Mouse (Mus musculus) frontal cortex, postnatal 25 days (tissue): ENCODE data around the gene Upk3bl.
"Not testable (repeated sequence)": the region's sequence is repeated elsewhere in the genome, so short reads cannot be mapped to it uniquely, and the experiment has no call there.

Source experiments
- DNase-seq, 2 experiments: peaks; one replicate each; pipeline ENCODE4 v3.0.0; 2022; ENCODE audit warnings: low spot score in 2 of 2

Upk3bl gene

DNA sequence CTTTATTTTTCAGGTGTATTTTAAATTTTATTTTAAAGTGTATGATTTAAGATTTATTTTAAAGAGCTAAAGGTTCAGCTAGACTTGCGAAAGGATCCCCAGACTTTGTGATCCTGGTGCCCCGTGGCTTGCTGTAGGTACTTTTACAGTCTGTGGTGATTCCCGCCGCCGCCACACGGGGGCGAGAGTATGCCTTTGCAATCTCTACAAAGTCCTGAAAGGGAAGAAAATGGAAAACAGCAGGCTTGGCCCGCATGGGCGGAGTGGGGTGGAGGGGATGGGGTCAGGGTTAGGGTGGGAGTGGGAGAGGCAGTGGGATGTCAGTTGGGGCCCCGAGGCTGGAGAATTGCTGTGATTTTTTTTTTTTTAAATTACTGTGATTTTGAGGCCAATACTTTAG lies 8.3 kb upstream of the Upk3bl start:
- peak; percentile 74 to 85 for DNase-seq

DNA sequence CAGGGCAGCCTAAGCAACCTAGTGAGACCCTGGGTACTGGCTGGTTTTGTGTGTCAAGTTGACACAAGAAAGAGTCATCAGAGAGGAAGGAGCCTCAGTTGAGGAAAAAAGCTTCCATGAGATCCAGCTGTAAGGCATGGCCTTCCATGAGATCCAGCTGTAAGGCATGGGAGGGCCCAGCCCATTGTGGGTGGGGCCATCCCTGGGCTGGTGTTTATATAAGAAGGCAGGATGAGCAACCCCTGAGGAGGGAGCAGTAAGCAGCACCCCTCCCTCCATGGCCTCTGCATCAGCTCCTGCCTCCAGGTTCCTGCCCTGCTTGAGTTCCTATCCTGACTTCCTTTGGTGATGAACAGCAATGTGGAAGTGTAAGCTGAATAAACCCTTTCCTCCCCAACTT lies 5.8 kb upstream of the Upk3bl start:
- DNase-seq, result not testable (repeated sequence)

DNA sequence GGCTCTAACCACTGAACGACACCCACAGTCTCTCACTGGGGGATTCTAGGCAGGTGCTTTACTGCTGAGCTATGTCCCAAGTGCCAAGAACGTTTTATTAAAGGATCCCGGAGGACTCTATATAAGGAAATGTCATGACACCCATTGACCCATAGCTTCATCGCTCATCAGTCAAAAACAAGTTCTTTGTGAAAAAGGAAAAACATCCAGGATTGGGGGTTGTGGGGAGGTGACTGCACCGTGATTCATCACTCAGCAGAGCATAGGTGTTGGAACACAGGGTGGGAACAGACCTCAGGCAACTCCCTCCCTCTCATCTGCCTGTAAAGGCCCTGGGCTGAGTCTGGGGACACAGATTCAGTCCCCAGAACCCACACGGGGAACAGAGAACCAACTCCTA lies 4.4 kb upstream of the Upk3bl start:
- no peak for DNase-seq

DNA sequence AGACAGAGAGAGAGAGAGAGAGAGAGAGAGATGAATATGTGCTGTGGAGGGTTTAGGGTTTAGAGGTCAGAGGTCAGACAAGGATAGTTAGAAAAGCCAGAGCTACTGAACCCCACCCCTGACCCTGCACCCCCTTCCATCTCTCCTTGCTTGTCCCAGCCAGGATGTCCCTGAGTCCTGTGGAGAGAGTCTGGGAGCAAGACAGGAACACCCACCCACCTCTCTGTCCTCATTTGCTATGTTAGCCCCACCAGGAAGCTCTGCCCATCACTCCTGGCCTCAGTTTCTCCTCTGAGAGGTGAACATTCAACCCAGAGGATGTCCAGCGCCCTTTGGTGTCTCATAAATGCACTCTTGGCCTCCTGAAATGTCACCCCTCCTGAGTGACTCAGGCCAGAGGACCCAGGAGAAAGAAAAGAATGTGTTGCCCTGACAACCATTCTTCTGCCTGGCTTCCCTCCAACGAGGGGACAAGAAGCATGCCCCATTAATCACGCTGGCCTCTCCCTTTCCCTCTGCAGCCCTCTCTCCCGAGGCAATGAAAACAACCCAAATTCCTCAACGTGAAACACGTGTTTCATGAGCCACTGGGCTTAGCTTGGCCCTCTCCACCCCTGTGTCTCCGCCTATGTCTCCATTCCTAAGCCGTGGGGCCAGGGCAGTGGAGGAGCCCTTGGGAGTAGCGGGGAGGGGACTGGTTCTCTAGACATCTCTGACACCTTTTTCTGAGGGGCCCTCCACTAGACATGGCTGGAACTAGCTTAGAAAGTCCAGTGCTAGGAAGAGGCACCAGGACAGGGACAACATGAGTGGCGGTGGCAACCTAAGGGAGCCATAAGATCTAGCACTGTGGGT lies 2.8 kb upstream of the Upk3bl start:
- DNase-seq, result no peak

DNA sequence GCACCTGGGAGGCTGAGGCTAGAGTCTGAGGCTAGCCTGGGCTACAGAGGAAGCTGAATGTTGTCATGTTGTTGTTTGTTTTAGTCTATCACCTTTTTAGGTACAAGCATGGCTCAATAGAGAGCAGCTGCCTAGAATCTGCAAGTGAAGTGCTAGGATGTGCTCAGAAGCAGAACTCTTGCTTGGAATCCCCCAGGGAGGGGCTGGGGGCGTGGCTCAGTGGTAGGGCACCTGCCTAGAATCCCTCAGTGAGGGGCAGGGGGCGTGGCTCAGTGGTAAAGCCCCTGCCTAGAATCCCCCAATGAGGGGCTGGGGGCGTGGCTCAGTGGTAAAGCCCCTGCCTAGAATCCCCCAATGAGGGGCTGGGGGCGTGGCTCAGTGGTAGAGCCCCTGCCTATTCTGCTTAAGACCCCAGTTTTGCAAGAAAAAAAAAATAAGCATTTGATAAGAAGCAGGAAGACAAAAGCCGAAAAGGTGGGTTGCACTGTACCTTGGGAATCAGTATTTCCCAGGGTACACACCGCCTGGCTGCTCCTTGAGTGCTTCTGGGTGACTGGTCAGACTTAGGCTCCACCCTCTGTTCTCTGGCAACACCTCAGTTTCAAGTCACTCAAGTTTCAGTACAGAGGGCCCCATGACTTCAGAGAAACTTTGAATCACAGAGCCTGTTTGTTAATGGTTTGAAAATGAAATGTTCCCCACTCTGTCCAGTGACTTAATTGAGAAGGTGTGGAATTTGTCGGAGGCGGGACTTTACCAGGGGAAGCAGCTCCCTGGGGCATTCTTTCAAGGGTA lies 1.2 kb upstream of the Upk3bl start:
- DNase-seq, result no peak

DNA sequence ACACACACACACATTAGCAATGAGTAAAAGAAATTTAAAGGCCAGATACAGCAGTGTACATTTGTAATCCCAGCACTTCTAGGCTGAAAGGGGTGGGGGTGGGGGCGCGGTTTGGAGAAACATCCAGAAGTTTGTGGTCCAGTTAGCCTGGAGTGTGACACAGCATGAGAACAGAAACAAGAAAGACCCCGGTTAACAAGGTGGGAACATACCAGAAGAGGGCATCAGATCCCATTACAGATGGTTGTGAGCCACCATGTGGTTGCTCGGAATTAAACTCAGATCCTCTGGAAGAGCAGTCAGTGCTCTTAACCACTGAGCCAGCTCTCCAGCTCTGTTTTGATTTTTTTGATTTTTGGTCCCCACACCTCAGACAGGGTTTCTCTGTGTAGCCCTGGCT lies 1.8 kb downstream of the Upk3bl start:
- DNase-seq, result no peak

DNA sequence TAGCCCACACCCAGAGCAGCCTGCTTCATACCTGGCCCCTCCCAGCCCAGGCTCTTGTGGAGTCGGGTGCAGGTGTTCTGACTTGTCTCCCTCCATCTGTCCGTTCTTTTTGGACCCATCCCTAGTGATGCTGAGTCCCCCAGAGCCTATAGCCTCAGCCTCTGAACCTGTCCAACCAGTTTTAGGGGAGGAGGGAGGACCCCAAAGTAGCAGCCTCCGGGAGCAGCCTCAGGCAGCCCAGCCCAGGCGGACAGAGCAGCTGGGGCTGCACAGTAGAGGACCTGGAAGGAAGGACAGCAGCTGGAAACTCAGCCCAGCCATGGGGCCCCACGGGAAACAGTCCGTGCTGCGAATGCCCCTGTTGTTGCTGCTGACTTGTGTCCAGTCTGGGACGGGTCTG lies 2.8 kb downstream of the Upk3bl start:
- DNase-seq, result no peak

DNA sequence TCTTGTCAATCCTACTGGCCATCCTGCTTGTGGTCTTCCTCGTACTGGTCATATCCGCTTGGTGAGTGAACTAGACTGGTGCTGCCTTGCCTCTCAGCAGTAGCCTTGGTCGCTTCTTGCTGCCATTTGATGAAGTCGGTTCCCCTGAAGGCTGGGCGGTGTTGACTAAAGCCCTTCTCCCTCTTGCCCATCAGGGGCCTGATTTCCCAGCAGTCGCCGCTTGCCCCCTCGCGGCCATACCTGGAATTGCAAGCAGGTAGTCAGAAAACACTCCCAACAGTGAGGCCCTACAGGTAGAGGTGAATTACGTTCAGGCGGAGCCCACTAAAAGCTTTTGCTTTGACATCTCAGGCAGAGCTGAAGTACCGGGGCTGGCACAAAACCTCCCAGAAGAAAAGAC lies 7.3 kb downstream of the Upk3bl start:
- peak; percentile 63 to 71 for DNase-seq

DNA sequence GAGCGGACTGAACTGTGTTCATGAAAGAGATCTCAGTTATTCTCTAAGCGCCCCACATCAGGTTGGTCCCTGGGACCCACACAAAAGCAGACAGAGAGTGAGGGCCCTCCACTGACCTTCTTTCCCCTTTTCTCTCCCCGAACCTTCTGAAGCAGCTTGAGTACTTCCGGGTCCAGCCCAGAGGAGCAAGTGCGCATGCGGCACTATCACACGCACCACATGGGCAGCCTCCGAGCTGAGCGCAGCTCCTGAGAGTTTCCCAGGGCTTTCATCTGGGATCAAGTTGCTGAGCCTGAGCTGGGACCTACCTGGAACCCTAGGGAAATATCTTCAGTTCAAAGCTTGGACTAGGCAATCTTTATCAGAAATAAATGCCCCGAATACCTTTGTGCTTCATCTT lies 9.6 kb downstream of the Upk3bl start:
- DNase-seq, result no peak

DNA sequence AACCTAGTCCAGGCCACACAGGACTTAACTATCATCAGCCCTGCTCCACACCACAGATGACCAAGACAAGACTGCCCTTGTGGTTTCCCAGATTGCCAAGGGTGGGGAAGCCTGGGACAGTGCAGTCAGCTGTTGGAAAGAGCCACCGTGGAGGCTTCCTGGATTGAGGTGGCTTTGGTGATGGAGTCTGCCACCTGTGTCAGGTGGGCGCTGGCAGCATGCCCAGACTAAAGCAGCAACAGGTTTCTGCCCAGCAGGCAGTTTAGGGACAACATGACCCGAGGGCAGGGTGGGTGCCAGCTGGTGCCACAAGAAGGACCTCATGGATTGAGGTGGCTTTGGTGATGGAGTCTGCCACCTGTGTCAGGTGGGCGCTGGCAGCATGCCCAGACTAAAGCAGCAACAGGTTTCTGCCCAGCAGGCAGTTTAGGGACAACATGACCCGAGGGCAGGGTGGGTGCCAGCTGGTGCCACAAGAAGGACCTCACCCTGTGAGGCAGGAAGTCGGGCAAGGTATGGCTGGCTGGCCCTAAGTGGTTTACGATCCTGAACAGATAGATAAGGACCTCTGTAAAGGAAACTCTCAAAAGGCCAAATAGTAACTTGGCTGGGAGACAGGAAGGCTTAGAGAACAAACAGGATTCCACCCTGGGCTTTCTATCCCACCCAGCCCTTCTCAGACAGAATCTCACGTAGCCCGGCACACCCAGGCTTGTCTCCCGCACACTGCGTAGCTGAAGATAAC lies 12.3 kb downstream of the Upk3bl start:
- DNase-seq, result not testable (repeated sequence)

DNA sequence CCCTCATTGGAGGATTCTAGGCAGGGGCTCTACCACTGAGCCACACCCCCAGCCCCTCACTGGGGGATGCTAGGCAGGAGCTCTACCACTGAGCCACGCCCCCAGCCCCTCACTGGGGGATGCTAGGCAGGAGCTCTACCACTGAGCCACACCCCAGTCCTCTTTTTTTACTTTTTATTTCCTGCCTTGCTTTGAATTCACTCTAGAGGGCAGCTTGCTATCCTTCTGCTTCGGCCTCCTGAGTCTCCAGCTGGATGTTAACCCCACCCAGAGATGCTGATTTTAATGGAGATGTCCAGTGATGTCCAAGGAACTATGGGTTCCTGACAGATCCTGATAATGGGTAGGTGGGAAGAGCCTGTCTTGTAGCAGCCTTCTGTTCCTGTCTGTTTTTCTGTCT lies 15.1 kb downstream of the Upk3bl start:
- no peak for DNase-seq

DNA sequence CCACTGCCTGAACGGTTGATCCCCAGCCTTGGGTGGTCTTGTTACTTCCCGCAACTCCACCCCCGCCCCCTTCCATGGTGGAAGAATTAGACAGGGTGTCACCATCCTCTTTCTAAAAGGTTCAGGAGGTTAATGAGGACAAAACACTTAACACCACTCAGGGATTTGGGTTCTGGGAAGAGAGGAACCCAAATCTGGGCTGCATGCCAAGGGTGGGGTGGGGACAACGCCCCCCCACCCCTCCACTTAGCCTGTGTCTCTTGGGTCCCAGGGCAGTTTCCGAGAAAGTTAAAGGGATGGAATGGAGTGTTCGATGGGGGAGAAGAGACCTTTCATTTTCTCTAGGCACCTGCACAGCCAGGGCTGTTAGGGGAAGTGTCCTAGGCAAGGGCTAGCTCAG lies 18.8 kb downstream of the Upk3bl start:
- DNase-seq, result no peak

DNA sequence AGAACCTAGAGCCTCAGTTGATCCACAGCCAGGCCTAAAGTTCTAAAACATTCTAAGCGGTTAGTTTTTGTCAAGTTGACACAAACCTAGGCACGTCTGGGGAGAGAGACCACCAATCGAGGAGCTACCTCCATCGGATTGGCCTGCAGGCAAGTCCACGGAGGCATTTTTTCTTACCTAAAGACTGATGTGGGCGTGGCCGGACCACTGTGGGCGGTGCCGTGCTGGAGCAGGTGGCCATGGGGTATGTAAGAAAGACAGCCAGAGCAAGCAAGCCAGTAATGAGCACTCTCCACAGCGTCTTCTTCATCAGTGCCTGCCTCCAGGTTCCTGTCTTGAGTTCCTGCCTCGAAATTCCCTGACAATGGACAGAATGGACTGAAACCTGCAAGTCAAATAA lies 19.2 kb downstream of the Upk3bl start:
- no peak for DNase-seq

DNA sequence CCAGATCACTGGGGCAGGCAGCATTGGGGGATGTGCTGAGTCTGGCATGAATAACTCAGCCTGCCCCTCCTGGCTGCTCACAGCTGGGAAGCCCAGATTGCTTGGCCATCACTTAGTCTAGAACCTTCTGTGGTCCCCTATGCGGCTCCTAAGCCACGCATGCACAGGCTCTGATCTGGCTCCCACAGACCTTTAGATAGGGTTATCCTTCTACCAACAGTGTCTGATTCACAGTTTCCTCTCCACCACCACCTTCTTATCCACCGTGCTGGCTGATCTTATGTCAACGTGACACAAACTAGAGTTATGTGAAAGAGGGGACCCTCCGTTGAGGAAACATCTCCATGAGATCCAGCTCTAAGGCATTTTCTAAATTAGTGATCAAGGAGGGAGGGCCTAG lies 20.8 kb downstream of the Upk3bl start:
- DNase-seq, result no peak

DNA sequence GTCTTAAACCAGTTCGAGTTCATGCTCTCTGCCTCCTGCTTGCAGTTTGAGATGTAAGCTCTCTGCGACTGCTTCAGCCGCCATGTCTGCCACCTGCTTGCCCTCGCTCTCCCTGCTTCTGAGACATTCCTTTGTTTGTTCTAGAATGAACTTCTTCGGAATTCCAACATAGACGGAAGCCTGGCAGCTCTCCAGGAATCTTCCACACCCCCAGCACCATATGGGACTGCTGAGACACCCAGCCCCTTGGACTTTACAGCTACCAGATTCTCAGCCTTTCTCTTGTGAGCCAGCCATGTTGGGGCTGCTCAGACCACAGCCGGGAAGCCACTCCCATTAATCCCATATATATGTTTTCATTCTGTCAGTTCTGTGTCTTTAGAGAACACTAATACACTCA lies 22.0 kb downstream of the Upk3bl start:
- DNase-seq, result no peak

DNA sequence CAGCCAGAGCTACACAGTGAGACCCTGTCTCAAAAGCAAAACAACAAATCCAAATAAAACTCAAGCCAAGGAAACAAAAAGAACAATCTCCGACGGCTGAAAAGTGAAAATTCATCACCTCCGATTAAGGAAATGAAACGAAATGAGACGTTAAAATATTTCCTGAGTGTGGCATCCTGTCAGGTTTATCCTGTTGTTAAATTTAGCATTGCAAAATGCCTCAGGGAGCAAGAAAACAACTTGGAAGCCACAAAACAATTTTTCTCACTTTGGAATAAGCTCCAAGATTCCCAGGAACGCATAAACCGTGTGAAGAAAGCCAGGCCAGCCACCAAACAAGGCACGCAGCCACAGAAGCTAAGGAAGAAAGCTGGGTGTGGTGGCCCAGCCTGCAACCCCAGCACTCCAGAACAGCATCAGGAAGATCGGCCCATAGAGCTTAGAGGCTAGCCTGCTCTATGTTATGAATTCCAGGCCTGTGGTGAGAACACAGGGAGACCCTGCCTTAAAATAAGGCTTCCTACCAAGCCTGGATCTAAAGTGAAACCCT lies 22.8 kb downstream of the Upk3bl start:
- DNase-seq, result no peak

DNA sequence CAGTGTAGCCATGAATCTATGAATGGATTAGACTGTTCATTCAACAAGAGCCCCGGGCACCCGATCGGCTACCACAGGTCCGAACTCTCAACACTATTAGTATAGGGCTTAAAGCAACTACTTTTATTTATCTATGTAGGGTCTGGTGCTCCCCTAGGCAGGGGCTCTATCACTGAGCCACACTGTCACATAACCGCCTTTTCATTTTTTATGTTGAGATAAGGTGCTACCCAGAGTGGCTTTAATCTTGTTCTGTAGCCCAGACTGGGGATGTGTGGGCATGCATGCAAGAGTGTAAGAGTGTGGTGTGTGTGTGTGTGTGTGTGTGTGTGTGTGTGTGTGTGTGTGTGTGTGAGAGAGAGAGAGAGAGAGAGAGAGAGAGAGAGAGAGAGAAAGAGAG lies 23.8 kb downstream of the Upk3bl start:
- DNase-seq, result no peak

DNA sequence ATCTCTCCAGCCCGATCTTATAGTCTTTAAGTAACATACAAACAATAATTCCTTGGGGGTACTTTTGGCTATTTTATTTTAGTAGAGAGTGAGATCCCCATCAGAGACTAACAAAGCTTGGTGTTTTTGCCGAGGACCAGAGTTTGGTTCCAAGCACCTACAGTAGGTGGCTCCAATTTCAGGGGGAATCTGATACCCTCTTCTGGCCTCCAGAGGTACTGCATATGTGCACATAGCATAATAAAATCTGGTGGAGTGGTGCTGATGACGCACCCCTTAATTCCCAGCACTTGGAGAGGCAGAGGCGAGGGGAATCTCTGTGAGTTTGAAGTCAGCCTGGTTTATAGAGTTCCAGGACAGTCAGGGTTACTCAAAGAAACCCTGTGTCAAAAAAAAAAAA lies 28.1 kb downstream of the Upk3bl start:
- DNase-seq, result no peak

DNA sequence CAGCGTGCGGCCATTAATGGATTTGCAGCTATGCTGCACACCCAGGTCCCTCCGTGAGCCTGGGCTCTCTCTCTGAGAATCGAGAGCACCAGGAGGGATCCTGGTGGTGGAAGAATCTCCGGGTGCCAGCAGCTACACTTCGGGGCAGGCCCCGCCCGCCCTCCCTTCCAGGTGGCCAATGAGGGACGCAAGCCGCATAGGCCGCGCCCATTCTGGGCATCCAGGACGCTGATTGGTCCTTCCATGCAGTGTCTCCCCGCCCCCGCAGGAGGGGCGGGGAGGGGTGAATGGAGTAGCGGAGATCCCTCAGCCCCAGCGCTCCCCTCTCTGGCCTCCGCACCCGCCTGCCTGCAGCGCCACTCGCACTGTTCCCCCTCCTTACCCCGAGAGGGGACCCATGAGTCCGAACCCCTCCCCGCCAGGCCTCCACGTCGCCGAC lies 29.4 kb downstream of the Upk3bl start, which contains the start of gene Rasa4:
Rasa4 (plus strand) TSS at position 248 of the 439 bp plus-strand sequence.
- peak; percentile 79 to 83 for DNase-seq

DNA sequence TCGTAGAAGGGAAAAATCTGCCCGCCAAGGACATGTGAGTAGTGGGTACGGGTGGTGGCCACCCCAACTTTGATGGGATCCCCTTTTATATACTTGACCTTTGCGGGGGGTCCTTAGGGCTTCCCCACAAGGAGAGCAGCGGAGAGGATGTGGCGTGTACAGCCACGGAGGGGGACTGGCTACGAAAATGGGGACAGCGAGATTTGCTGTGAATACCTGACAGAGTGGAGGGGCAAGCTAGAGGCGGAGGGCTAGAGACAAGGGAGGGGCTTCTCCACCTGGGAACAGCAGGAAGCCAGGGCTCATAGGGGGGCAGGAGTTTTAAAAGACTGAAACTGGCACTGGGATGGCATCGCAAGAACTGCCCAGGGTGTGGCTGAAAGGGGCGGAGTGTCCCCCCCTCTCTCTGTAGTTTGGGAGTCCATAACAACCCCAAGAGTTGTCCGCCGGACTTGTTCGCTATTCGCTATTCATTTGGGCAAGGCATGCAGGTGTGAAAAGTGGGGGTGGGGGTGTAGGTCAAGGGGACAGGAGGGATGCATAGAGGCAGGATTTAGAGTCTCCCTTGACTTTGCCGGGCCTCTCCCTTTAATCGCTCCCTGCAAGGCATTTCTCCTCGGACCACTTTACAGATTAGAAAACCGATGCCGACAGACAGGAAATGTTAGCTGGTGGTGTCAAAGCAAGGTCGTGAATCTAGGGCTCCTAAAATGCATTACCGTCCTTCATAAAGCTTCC lies 30.0 kb downstream of the Upk3bl start:
- DNase-seq, result no peak
